Mouse (Mus musculus): ENCODE data around the gene Gm16430. TPM values are rescaled to one million over a fixed set of nuclear protein-coding genes. Genes with fewer than 3 reads are reported as not detected.
"Not testable (repeated sequence)": the region's sequence is repeated elsewhere in the genome, so short reads cannot be mapped to it uniquely, and the experiment has no call there.

The Gm16430 gene
- polyA plus RNA-seq (2015; fragmentation: Nextera tagmentation; extraction: Ambion mirVana), result not detected in 2 replicates

GRCm38 (mm10) chrX:54621911-54622310 is at the start of gene Gm16430:
Gene Gm16430 (plus strand): TSS chrX:54622211.
- H3K27ac ChIP-seq; H3K9me3 ChIP-seq (replicated peaks); H3K4me2 ChIP-seq; H3K27me3 ChIP-seq; ATAC-seq (replicated peaks; ENCODE audit: insufficient number of reproducible peaks, insufficient read depth, low FRiP score, low read depth); H3K9ac ChIP-seq; H3K4me3 ChIP-seq; H3K36me3 ChIP-seq; H3K4me1 ChIP-seq (replicated peaks): not testable (repeated sequence)
- WGBS, result no CpG with 5 or more reads among the region's 7 CpGs

Other genes with a start within 250 kb of the Gm16430 start
- not detected in 2 replicates for gene Gm16405, start 91.0 kb upstream of the Gm16430 start, polyA plus RNA-seq (2015; fragmentation: Nextera tagmentation; extraction: Ambion mirVana)

Data from heart, embryonic 15.5 days (tissue).